ENCODE assay signal across 8 mouse cellular contexts in the genomic region with DNA sequence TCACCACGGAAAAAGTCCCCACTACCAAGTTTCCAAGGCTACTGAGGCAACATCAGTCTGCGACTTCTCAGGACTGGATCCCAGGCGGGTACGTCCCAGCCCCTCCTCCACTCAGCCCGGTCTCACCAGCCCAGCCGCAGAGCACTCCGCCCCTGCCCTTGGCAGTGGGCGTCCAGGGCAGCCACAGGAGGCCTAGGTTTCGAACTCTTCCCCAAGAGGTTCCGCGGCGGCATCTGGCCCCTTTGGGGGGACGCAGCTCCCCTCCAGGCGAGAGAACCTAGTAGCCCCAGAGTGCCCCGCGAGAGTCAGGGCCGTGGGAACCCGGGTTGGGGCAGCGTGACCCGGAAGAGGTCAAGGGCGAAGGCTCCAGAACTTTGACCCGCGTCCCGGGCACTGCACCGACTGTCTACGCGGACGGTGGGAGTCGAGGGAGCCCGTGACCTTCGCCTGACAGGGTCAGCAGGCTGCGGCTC. TPM values are rescaled to one million over a fixed set of nuclear protein-coding genes. Genes with fewer than 3 reads are reported as not detected.
DNase-seq lines count a peak whose midpoint lies in the region; ATAC-seq and TF ChIP-seq lines count a peak whose summit lies in the region.

No protein-coding gene starts in this region.

- H3K27ac ChIP-seq in heart, embryonic 15.5 days, result peak overlapping the region; percentile 94
- H3K27ac ChIP-seq in stomach, postnatal 0 days (replicated peaks), result peak overlapping the region; percentile 97

- DNase-seq in cerebellum, postnatal 14 days, result no peak
- DNase-seq in left cerebral cortex, adult 8-10 months (ENCODE audit: low spot score in 2 of 2), result peak; percentile 21 to 36
- DNase-seq in stomach, postnatal 0 days (ENCODE audit: low spot score), result peak; percentile 66

- H3K9me3 ChIP-seq in E14TG2a.4 (ENCODE audit: low read length), result no peaks in the 10 kb centered on the region
- no peaks in the 10 kb centered on the region for H3K9me3 ChIP-seq in heart, embryonic 15.5 days (replicated peaks)
- no peaks in the 10 kb centered on the region for H3K9me3 ChIP-seq in stomach, postnatal 0 days (ENCODE audit: control insufficient read depth, low read length)

- no peak for TF ChIP-seq CTCF in E14TG2a.4 (conservative IDR thresholded peaks at IDR 0.05; ENCODE audit: low read length)
- no peak for TF ChIP-seq CTCF in stomach, postnatal 0 days (IDR thresholded peaks at IDR 0.05; ENCODE audit: low read depth)

- peaks cover 16% of the 10 kb centered on the region for H3K4me1 ChIP-seq in E14TG2a.4 (replicated peaks; ENCODE audit: low read depth, low read length)
- H3K4me1 ChIP-seq in heart, embryonic 15.5 days (replicated peaks), result peaks cover 19% of the 10 kb centered on the region
- peaks cover 3% of the 10 kb centered on the region for H3K4me1 ChIP-seq in stomach, postnatal 0 days (replicated peaks; ENCODE audit: control insufficient read depth, insufficient read depth)

- no peak for TF ChIP-seq EP300 in stomach, postnatal 0 days (optimal IDR thresholded peaks at IDR 0.05)

- ATAC-seq in cerebellum, adult (ENCODE audit: insufficient number of reproducible peaks, low FRiP score, low TSS enrichment), result peak; percentile 59
- peak; percentile 55 for ATAC-seq in common myeloid progenitor, adult 5-6 weeks (replicated peaks; ENCODE audit: low read depth, poor library complexity, severe bottlenecking)
- ATAC-seq in heart, embryonic 15.5 days (replicated peaks; ENCODE audit: insufficient number of reproducible peaks, insufficient read depth, low FRiP score, low read depth), result peak; percentile 79
- peak; percentile 67 for ATAC-seq in megakaryocyte-erythroid progenitor cell, adult 5-6 weeks (replicated peaks; ENCODE audit: low FRiP score, low TSS enrichment, poor library complexity, severe bottlenecking)
- ATAC-seq in stomach, postnatal 0 days (ENCODE audit: low FRiP score, low TSS enrichment), result peak; percentile 77

- H3K4me2 ChIP-seq in heart, embryonic 15.5 days, result peak overlapping the region; percentile 78
- peak overlapping the region; percentile 77 for H3K4me2 ChIP-seq in stomach, postnatal 0 days (replicated peaks; ENCODE audit: low read depth)

- WGBS in heart, embryonic 15.5 days, result 0% methylated on average over 32 of the region's 32 CpGs
- 1% methylated on average over 31 of the region's 32 CpGs for WGBS in stomach, postnatal 0 days

- H3K36me3 ChIP-seq in E14TG2a.4 (ENCODE audit: insufficient read depth, low read length), result no peaks in the 10 kb centered on the region
- no peaks in the 10 kb centered on the region for H3K36me3 ChIP-seq in heart, embryonic 15.5 days
- no peaks in the 10 kb centered on the region for H3K36me3 ChIP-seq in stomach, postnatal 0 days (ENCODE audit: control insufficient read depth, insufficient read depth, low read length)

- H3K9ac ChIP-seq in heart, embryonic 15.5 days, result peak overlapping the region; percentile 92
- peak overlapping the region; percentile 96 for H3K9ac ChIP-seq in stomach, postnatal 0 days (ENCODE audit: low read length)

- peaks cover 26% of the 10 kb centered on the region for H3K27me3 ChIP-seq in E14TG2a.4 (ENCODE audit: insufficient read depth, low read length)
- H3K27me3 ChIP-seq in heart, embryonic 15.5 days, result peaks cover 12% of the 10 kb centered on the region
- H3K27me3 ChIP-seq in stomach, postnatal 0 days (ENCODE audit: control insufficient read depth, insufficient read depth, low read length), result no peaks in the 10 kb centered on the region

- H3K4me3 ChIP-seq in E14TG2a.4 (replicated peaks; ENCODE audit: low read length), result peak overlapping the region; percentile 91
- peak overlapping the region; percentile 88 for H3K4me3 ChIP-seq in heart, embryonic 15.5 days
- H3K4me3 ChIP-seq in stomach, postnatal 0 days (ENCODE audit: low read depth, low read length), result peak overlapping the region; percentile 88

RNA-seq across cellular contexts. Expression of a gene that starts 0.5 kb away (rescaled TPM):
- total RNA-seq in common myeloid progenitor, adult 5-6 weeks (2017), result 67.1 and 76.9 TPM in 2 replicates
- polyA plus RNA-seq in heart, embryonic 15.5 days (2015; fragmentation: Nextera tagmentation; extraction: Ambion mirVana), result 339 and 435 TPM in 2 replicates
- 10 to 100 TPM; 40.7 to 41.7 (median 41.1) TPM for total RNA-seq in left cerebral cortex, adult 8-10 months (2022)
- total RNA-seq in megakaryocyte-erythroid progenitor cell, adult 5-6 weeks (2014; fragmentation: Nextera tagmentation), result 115 and 121 TPM in 2 replicates
- 72.0 and 72.8 TPM in 2 replicates for total RNA-seq in megakaryocyte-erythroid progenitor cell, adult 5-6 weeks (2017)
- 326 and 337 TPM in 2 replicates for polyA plus RNA-seq in stomach, postnatal 0 days (2015; fragmentation: Nextera tagmentation; extraction: Ambion mirVana)

RNA-seq across cellular contexts. Expression of a gene that starts 26.9 kb away (rescaled TPM):
- not detected in 2 replicates for total RNA-seq in common myeloid progenitor, adult 5-6 weeks (2017)
- polyA plus RNA-seq in heart, embryonic 15.5 days (2015; fragmentation: Nextera tagmentation; extraction: Ambion mirVana), result 0.08 and 0.86 TPM in 2 replicates
- total RNA-seq in left cerebral cortex, adult 8-10 months (2022), result not detected
- not detected in 2 replicates for total RNA-seq in megakaryocyte-erythroid progenitor cell, adult 5-6 weeks (2014; fragmentation: Nextera tagmentation)
- total RNA-seq in megakaryocyte-erythroid progenitor cell, adult 5-6 weeks (2017), result not detected in 2 replicates
- polyA plus RNA-seq in stomach, postnatal 0 days (2015; fragmentation: Nextera tagmentation; extraction: Ambion mirVana), result 1.8 and 2.5 TPM in 2 replicates

Comparison
In these comparisons a context has a peak if more than half of its experiments do, and no peak if none do; other contexts are left out.
1. DNase-seq: peak in left cerebral cortex, adult 8-10 months (2 of 2) and stomach, postnatal 0 days (single experiment); none in cerebellum, postnatal 14 days (0 of 2).
2. Peak in every context shown above with its lines, with median percentiles within 50 percentile points of each other: ATAC-seq and H3K4me3 ChIP-seq.